Mouse (Mus musculus) lung, postnatal 25 days (tissue): ENCODE results near the gene Rad23b.
A peak's percentile ranks its signal among the peaks of the same experiment; 100 is the strongest.
"Not testable (repeated sequence)": the region's sequence is repeated elsewhere in the genome, so short reads cannot be mapped to it uniquely, and the experiment has no call there.

Experiments
- DNase-seq: peaks from one replicate; pipeline ENCODE4 v3.0.0; 2022; ENCODE audit warnings: low spot score

Rad23b gene

DNA sequence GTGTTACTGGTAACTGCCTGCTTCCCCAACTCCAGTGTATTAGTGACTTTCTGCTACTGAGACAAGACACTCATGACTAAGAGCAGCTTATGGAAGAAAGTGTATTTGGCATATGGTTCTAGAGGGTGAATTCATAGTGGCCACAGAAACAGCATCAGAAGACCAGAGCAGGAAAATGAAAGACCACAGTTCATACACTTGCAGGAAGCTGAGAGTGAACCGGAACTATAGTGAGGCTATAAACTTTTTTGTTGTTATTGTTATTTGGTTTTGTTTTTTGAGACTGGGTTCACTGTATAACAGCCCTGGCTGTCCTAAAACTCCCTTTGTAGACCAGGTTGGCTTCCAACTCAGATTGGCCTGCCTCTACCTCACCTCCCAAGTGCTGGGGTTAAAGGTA is 6.0 kb downstream of the Rad23b start:
- no peak for DNase-seq

- no peak for DNase-seq
These were observed 6.9 kb downstream of the Rad23b start for GRCm38 (mm10) chr4:55356726-55357125.

DNA sequence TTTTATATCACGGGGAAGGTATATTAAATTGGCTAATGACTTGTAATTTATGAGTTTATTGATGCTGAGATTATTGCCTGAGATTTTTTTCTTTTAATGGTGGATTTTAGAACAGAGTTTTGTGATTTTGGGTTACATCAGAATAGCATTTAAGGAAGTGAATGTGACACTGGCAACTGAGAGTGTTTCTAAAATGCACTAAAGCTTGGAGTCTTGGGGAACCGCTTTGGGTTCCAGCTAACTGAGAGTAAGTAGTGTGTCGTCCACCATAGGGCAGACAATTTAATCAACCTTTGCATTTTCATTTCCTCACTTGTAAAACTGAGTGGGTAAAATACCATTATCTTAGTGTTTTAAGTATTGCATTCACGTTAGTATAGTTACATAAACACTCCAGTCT is 14.0 kb downstream of the Rad23b start:
- no peak for DNase-seq

DNA sequence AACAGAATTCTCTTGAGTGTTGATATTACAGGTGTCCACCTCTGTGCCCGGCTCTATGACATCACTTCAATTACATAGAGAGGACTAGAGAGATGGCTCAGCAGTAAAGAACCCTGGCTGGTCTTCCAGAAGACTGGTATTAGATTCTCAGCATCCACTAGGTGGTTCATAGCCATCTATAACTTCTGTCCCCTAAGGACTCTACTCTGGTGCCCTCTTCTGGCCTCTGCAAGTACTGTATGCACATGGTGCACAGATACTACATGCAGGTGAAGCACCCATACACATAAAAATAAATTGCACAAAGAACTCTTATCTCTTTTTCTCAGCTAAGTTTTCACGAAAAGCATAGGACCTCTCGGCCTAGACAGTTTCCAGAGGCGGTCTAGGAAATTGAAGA is 14.5 kb downstream of the Rad23b start:
- no peak for DNase-seq

- no peak for DNase-seq
These were observed 16.2 kb downstream of the Rad23b start for GRCm38 (mm10) chr4:55366014-55366413.

DNA sequence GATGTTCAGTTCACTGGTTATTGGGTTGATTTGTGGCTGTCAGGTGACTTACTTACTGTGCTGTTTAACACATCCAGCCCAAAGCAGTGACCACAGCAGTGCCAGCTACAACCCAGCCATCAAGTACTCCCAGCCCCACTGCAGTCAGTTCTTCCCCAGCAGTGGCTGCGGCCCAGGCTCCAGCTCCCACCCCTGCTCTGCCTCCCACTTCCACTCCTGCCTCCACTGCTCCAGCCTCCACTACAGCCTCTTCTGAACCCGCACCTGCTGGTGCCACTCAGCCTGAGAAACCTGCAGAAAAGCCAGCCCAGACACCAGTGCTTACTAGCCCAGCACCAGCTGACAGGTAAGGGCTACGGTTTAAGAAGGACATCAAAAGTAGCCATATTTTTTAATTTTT is 20.3 kb downstream of the Rad23b start:
- DNase-seq = no peak

GRCm38 (mm10) chr4:55371355-55371754 is 21.5 kb downstream of the Rad23b start:
- no peak for DNase-seq

DNA sequence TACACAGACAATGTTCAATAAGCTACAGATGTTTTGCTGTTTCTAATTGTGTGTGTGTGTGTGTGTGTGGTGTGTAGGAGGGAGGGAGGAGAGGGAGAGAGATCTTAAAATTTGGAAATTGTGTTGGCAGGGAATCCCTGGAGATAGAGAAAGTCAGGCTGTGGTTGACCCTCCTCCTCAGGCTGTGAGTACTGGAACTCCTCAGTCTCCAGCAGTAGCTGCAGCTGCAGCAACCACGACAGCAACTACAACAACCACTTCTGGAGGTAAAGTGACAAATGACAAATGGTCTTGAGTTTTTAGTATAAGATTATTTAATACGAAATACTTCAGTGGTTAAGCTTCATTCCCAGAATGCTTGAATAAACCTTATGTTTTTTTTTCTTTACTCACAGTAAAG is 32.5 kb downstream of the Rad23b start:
- no peak for DNase-seq

- no peak for DNase-seq
These were observed 36.9 kb downstream of the Rad23b start for GRCm38 (mm10) chr4:55386768-55387167.

DNA sequence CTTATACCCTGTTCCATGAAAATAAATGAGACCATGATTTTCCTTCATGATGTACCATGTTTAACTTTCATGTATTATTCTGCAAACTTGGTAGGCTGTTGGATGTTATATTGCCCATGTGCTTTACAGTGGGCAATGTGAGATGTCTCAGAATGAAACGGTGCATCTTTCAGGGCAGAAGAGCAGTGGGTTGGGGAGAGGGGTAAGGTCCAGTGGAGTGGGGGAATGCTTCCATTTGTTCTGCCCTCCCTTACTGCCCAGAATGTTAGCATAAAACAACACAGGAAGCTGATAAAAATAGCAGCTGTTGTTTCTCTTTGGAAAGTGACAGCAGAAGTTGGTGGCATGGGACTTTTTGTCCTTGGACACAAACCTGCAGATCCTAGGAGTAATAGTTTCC is 41.6 kb downstream of the Rad23b start:
- DNase-seq = no peak

DNA sequence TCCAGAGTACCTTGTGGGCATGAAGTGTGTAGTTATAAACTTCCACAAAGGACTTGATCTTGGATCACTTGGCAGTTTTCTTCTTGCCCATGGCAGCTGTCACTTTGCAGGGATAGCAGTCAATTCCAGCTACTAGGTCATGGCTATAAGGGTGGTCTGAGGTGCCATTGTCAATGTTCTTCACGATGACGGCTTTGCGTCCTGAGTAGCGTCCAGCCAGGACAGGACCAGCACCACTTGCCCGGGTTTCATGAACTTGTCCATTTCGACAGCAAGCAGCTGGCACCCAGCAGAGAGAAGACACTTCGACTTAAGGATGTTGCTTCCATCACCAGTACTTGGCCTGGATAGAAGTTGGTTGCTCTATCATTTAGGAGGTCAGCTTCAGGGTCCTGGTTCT is 42.6 kb downstream of the Rad23b start:
- DNase-seq = no peak

DNA sequence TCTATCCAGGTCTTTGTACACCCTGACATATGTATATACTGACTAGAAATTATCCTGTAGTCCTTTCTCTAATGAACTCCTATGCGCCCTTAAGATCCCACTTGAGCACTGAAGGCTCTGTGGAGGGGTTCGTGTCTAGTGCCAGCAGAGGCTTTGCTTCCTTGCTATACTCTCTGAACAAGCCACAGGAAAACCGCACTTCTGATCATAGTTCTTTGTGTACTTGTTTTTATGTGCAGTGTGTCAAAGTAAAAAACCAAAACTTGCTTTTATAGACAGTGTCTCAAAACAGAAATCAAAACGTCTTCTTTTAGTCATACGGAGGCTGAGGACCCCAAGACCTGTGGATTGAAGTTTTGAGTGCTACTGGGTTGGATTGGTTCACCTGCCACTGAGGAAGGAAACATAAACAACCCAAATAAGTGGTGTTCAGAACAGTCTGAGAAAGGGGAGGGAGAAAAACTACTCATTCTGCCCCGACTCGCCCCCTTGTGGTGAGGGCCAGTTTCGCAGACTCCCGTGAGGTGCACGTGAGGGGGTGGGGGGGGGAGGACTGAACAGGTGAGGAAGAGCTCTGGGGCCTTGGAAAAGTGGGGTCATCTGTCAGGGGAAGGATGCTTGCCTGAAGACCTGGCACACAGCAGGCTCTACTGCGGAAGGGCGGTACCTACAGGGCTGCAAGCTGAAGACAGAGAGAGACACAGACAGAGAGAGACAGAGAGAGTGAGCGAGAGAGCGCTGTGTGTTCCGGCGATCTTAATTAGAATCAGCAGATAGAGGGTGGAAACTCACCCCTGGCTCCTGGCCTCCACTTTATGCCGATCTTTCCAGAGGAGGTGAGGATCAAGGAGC is 48.3 kb downstream of the Rad23b start:
- peak; percentile 21 for DNase-seq

DNA sequence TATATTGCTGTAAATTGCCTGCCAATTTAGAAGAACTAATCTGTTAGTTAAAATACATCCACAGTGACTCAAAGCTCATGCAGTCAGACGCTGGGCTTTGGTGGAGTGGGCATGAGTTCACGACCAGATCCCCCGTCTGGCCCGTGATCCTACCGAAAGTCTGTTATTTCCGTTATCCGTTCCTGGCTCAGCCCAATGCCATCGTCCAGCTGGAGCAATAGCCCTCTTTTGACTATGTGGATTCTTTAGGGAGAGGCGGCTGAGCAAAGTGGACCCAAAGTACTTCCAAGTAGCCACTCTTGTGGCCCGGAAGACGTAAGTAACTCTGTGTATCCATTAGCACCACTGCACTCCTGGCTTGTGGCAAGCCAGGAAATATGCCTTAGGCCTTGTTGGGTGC is 49.1 kb downstream of the Rad23b start:
- DNase-seq = no peak

- DNase-seq = no peak
These were observed 55.5 kb downstream of the Rad23b start for GRCm38 (mm10) chr4:55405329-55405728.

DNA sequence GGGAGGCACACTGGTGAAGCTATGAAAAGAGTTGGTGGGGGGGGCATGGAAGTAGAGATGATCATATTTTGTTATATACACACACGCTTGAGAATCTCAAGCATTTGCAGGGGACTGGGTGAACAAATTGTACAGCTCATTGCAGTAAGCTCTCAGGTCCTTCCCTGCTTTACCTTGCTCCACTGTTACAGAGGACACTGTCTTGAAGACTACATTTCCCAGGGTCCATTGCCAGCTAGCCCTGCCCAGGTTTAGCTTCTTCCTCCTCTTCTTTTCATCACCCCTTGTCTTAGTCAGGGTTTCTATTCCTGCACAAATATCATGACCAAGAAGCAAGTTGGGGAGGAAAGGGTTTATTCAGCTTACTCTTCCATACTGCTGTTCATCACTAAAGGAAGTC is 56.7 kb downstream of the Rad23b start:
- DNase-seq = no peak

DNA sequence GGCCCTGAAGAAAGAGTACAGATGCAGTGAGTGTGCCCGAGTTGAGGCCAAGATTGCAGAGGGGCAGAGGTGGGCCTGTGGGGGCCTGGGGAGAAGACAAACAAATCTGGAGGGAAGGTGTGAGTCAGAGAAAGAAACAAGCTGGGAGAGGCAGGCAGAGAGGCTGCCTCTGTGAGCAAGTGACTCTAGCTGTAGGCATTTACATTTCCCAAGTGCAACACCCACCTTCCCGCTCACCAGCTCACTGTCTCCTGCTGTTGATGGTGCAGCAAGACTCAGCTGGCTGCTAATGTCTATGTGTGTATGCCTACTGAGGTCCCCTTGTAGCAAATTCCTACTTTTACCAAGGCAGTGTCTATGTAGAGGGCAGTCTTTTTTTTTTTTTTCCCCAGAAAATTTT is 58.2 kb downstream of the Rad23b start:
- DNase-seq = no peak

- DNase-seq = no peak
These were observed 59.2 kb downstream of the Rad23b start for GRCm38 (mm10) chr4:55409025-55409424.

GRCm38 (mm10) chr4:55409578-55410224 is 59.9 kb downstream of the Rad23b start:
- not testable (repeated sequence) for DNase-seq

DNA sequence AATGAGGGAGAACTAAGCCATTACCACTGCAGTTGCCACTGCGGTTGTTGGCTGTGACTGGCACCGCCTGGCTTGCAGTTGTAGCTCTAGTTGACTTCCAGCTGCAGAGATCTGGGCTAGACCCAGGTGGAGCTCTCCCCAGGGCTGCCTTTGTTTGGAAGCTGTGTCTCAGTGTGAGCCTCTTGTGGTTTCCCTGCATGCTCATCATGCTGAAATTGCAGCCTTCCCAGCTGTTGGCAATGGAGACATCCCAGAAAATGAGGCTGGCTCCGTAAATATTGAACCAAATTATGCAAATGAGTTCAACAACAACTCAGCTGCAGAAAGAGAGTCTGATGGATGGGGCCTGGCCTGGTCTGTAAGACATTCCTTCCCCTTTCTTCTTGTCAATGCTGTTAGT is 66.0 kb downstream of the Rad23b start:
- DNase-seq = no peak

- no peak for DNase-seq
These were observed 76.4 kb downstream of the Rad23b start for GRCm38 (mm10) chr4:55426250-55426649.
